Mouse (Mus musculus): ENCODE results near the gene Bbs2.
"Not testable (repeated sequence)": the region's sequence is repeated elsewhere in the genome, so short reads cannot be mapped to it uniquely, and the experiment has no call there.

Gene Bbs2

GRCm38 (mm10) chr8:94098081-94098974, at the start of gene Bbs2:
Gene Bbs2, minus strand, starts transcription at chr8:94098928.
- DNase-seq: peak; percentile 100

- peak; percentile 48 for DNase-seq
Observed at GRCm38 (mm10) chr8:94148236-94148635, 49.5 kb upstream of the Bbs2 start.

- no peak for DNase-seq
Observed at GRCm38 (mm10) chr8:94140266-94140795, 41.6 kb upstream of the Bbs2 start.

- DNase-seq: no peak
Observed at GRCm38 (mm10) chr8:94136933-94137332, 38.2 kb upstream of the Bbs2 start, which contains the start of gene Mt4. Gene Mt4, plus strand, starts transcription at chr8:94137197.

- DNase-seq: no peak
Observed at GRCm38 (mm10) chr8:94136192-94136591, 37.5 kb upstream of the Bbs2 start.

- DNase-seq: no peak
Observed at GRCm38 (mm10) chr8:94135556-94135955, 36.8 kb upstream of the Bbs2 start.

- DNase-seq: not testable (repeated sequence)
Observed at GRCm38 (mm10) chr8:94134601-94135000, 35.9 kb upstream of the Bbs2 start.

- DNase-seq: no peak
Observed at GRCm38 (mm10) chr8:94132096-94132495, 33.4 kb upstream of the Bbs2 start.

- DNase-seq: no peak
Observed at GRCm38 (mm10) chr8:94130126-94130525, 31.4 kb upstream of the Bbs2 start.

- DNase-seq: no peak
Observed at GRCm38 (mm10) chr8:94129133-94129789, 30.5 kb upstream of the Bbs2 start.

GRCm38 (mm10) chr8:94127711-94128110, 29.0 kb upstream of the Bbs2 start:
- DNase-seq: no peak

- no peak for DNase-seq
Observed at GRCm38 (mm10) chr8:94122711-94123468, 24.2 kb upstream of the Bbs2 start.

- DNase-seq: no peak
Observed at GRCm38 (mm10) chr8:94121625-94122024, 22.9 kb upstream of the Bbs2 start.

GRCm38 (mm10) chr8:94118776-94119430, 20.2 kb upstream of the Bbs2 start:
- DNase-seq: peak; percentile 73

GRCm38 (mm10) chr8:94113972-94114371, 15.2 kb upstream of the Bbs2 start:
- no peak for DNase-seq

- no peak for DNase-seq
Observed at GRCm38 (mm10) chr8:94113435-94113834, 14.7 kb upstream of the Bbs2 start.

- DNase-seq: peak; percentile 31
Observed at GRCm38 (mm10) chr8:94110526-94111177, 11.9 kb upstream of the Bbs2 start.

- no peak for DNase-seq
Observed at GRCm38 (mm10) chr8:94109835-94110234, 11.1 kb upstream of the Bbs2 start.

GRCm38 (mm10) chr8:94109396-94109795, 10.7 kb upstream of the Bbs2 start:
- DNase-seq: no peak

GRCm38 (mm10) chr8:94107871-94108270, 9.1 kb upstream of the Bbs2 start:
- no peak for DNase-seq

- peak; percentile 63 for DNase-seq
Observed at GRCm38 (mm10) chr8:94104146-94104545, 5.4 kb upstream of the Bbs2 start.

GRCm38 (mm10) chr8:94098996-94099395, 268 bp upstream of the Bbs2 start:
- no peak for DNase-seq
